Mouse (Mus musculus) hematopoietic stem cell, adult 5-6 weeks (primary cell): ENCODE measurements around the gene Ufl1. TPM values are rescaled to one million over a fixed set of nuclear protein-coding genes. Genes with fewer than 3 reads are reported as not detected.
"Not testable (repeated sequence)": the region's sequence is repeated elsewhere in the genome, so short reads cannot be mapped to it uniquely, and the experiment has no call there.

Experiments
- ATAC-seq, 2 experiments: fragments of 125-278 bp in 1 of 2; replicated peaks in 1 of 2; 2 replicates each; pipeline ENCODE4 v1.8.0; 2016 to 2017; ENCODE audit warnings: inconsistent platforms in 2 of 2, mild to moderate bottlenecking in 2 of 2, moderate number of reproducible peaks in 2 of 2, low read depth in 1 of 2, moderate TSS enrichment in 1 of 2; ENCODE audit not compliant: low FRiP score in 2 of 2, poor library complexity in 2 of 2, severe bottlenecking in 2 of 2, insufficient read depth in 1 of 2, low TSS enrichment in 1 of 2
- total RNA-seq: library from RNA; stranded (forward); fragments of 172-1452, 232-1000 nt; gene quantifications from 2 replicates; pipeline ENCODE4 v1.2.3, GENCODE M21; 2017

Gene Ufl1
- total RNA-seq = 24.8 and 32.7 TPM in 2 replicates

- ATAC-seq = peak; percentile 97 to 99
These were observed at the start of gene Ufl1 for GRCm38 (mm10) chr4:25281671-25282038. TSS of gene Ufl1 (minus strand) at chr4:25281821.

GRCm38 (mm10) chr4:25325684-25326220, 44.1 kb upstream of the Ufl1 start:
- ATAC-seq = no peak

GRCm38 (mm10) chr4:25322631-25323178, 41.1 kb upstream of the Ufl1 start:
- no peak for ATAC-seq

- no peak for ATAC-seq
These were observed 32.1 kb upstream of the Ufl1 start for GRCm38 (mm10) chr4:25313767-25314166.

- not testable (repeated sequence) for ATAC-seq
These were observed 3.4 kb upstream of the Ufl1 start for GRCm38 (mm10) chr4:25285002-25285401.

- ATAC-seq = peak; percentile 50 to 65
These were observed 517 bp downstream of the Ufl1 start for GRCm38 (mm10) chr4:25280938-25281670.

- ATAC-seq = no peak
These were observed 8.6 kb downstream of the Ufl1 start for GRCm38 (mm10) chr4:25272861-25273627.

- ATAC-seq = no peak
These were observed 9.7 kb downstream of the Ufl1 start for GRCm38 (mm10) chr4:25271926-25272325.

GRCm38 (mm10) chr4:25267144-25267543, 14.5 kb downstream of the Ufl1 start:
- no peak for ATAC-seq

- ATAC-seq = no peak
These were observed 23.7 kb downstream of the Ufl1 start for GRCm38 (mm10) chr4:25257822-25258398.

GRCm38 (mm10) chr4:25242776-25243175, 38.8 kb downstream of the Ufl1 start, which contains the start of gene Fhl5:
TSS of gene Fhl5 (minus strand) at chr4:25242876.
- no peak for ATAC-seq

- ATAC-seq = not testable (repeated sequence)
These were observed 46.0 kb downstream of the Ufl1 start for GRCm38 (mm10) chr4:25235663-25236062.

GRCm38 (mm10) chr4:25233767-25234166, 47.9 kb downstream of the Ufl1 start:
- not testable (repeated sequence) for ATAC-seq

- ATAC-seq = no peak
These were observed 49.1 kb downstream of the Ufl1 start for GRCm38 (mm10) chr4:25232546-25232945.

- ATAC-seq = no peak
These were observed 54.1 kb downstream of the Ufl1 start for GRCm38 (mm10) chr4:25227527-25227926.

GRCm38 (mm10) chr4:25221927-25222326, 59.7 kb downstream of the Ufl1 start:
- no peak for ATAC-seq

GRCm38 (mm10) chr4:25213451-25213850, 68.2 kb downstream of the Ufl1 start:
- ATAC-seq = no peak

GRCm38 (mm10) chr4:25206166-25206565, 75.5 kb downstream of the Ufl1 start:
- ATAC-seq = no peak
